Mouse (Mus musculus): ENCODE measurements around the gene Cpne8. TPM values are rescaled to one million over a fixed set of nuclear protein-coding genes. Genes with fewer than 3 reads are reported as not detected.
"Not testable (repeated sequence)": the region's sequence is repeated elsewhere in the genome, so short reads cannot be mapped to it uniquely, and the experiment has no call there.

Gene Cpne8
- polyA plus RNA-seq, 2 experiments from 2014 or later, result 2.1 TPM; not detected in 1

GRCm38 (mm10) chr15:90610767-90611166, 68.5 kb downstream of the Cpne8 start:
- ATAC-seq, result not testable (repeated sequence)

- ATAC-seq, result no peak
These were observed 69.3 kb downstream of the Cpne8 start for GRCm38 (mm10) chr15:90609836-90610415.

- no peak for ATAC-seq
These were observed 70.9 kb downstream of the Cpne8 start for GRCm38 (mm10) chr15:90608368-90608767.

- ATAC-seq, result no peak
These were observed 72.1 kb downstream of the Cpne8 start for GRCm38 (mm10) chr15:90607181-90607580.

GRCm38 (mm10) chr15:90603676-90604075, 75.6 kb downstream of the Cpne8 start:
- no peak for ATAC-seq

GRCm38 (mm10) chr15:90597715-90598497, 81.3 kb downstream of the Cpne8 start:
- no peak for ATAC-seq

GRCm38 (mm10) chr15:90595592-90595991, 83.6 kb downstream of the Cpne8 start:
- no peak for ATAC-seq

GRCm38 (mm10) chr15:90589587-90589986, 89.6 kb downstream of the Cpne8 start:
- ATAC-seq, result no peak

- no peak for ATAC-seq
These were observed 101.8 kb downstream of the Cpne8 start for GRCm38 (mm10) chr15:90577402-90577801.

GRCm38 (mm10) chr15:90569246-90569645, 110.0 kb downstream of the Cpne8 start:
- no peak for ATAC-seq

- no peak for ATAC-seq
These were observed 111.2 kb downstream of the Cpne8 start for GRCm38 (mm10) chr15:90568050-90568449.

GRCm38 (mm10) chr15:90563996-90564395, 115.2 kb downstream of the Cpne8 start:
- no peak for ATAC-seq

GRCm38 (mm10) chr15:90561613-90562012, 117.6 kb downstream of the Cpne8 start:
- no peak for ATAC-seq

GRCm38 (mm10) chr15:90548589-90548988, 130.6 kb downstream of the Cpne8 start:
- ATAC-seq, result no peak

GRCm38 (mm10) chr15:90543447-90543846, 135.8 kb downstream of the Cpne8 start:
- ATAC-seq, result no peak

- ATAC-seq, result no peak
These were observed 137.1 kb downstream of the Cpne8 start for GRCm38 (mm10) chr15:90542126-90542525.

- ATAC-seq, result no peak
These were observed 142.7 kb downstream of the Cpne8 start for GRCm38 (mm10) chr15:90536311-90537202.

GRCm38 (mm10) chr15:90535730-90536129, 143.5 kb downstream of the Cpne8 start:
- no peak for ATAC-seq

GRCm38 (mm10) chr15:90512769-90513168, 166.5 kb downstream of the Cpne8 start:
- ATAC-seq, result no peak

- ATAC-seq, result no peak
These were observed 182.2 kb downstream of the Cpne8 start for GRCm38 (mm10) chr15:90497080-90497479.

- no peak for ATAC-seq
These were observed 187.7 kb downstream of the Cpne8 start for GRCm38 (mm10) chr15:90491558-90491957.

GRCm38 (mm10) chr15:90490186-90490585, 189.0 kb downstream of the Cpne8 start:
- no peak for ATAC-seq

- not testable (repeated sequence) for ATAC-seq
These were observed 208.7 kb downstream of the Cpne8 start for GRCm38 (mm10) chr15:90470561-90470960.

All from CD4-positive, CD25-positive, alpha-beta regulatory T cell, adult 4 months (primary cell).